Mouse (Mus musculus): ENCODE results near the gene Sox3. TPM values are rescaled to one million over a fixed set of nuclear protein-coding genes. Genes with fewer than 3 reads are reported as not detected.

Gene Sox3
- not detected for polyA plus RNA-seq (2017; shearing (Covaris generic))

DNA sequence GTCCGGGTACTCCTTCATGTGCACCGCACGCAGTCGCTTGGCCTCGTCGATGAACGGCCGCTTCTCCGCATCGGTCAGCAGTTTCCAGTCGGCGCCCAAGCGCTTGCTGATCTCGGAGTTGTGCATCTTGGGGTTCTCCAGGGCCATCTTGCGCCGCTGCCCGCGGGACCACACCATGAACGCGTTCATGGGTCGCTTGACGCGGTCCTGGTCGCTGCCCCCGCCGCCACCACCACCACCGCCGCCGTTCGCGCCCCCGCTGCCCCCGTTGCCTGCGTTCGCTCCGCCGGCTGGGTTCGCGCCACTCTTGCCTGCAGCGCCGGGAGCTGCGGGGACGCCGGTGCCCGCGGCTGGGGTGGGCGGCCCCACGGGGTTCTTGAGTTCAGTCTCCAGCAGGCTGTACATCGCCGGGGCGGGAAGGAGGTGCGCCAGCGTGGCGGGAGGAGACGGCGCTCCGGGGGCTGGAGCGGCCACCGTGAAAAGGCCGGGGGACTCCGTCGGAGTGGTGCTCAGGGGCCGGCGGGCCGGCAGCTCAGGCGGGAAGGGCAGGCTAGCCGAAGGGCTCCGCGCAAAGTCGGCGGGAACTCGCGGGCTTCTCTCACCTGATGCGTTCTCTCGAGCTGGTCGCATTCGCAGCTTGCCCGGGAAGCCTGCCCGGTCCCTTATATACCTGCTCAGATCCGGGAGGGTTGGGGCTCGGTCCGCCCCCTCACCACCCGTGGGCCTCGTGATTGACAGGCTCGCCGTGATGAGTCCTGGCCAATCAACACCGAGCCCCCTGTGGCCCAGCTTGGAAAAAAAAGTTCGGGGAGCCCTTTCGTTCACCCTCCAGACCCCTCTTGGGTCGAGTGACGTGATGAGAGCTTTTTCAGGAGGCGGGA lies at the start of gene Sox3:
Gene Sox3, minus strand, starts transcription at position 630 of the 881 bp plus-strand sequence.
- no peak for ATAC-seq

DNA sequence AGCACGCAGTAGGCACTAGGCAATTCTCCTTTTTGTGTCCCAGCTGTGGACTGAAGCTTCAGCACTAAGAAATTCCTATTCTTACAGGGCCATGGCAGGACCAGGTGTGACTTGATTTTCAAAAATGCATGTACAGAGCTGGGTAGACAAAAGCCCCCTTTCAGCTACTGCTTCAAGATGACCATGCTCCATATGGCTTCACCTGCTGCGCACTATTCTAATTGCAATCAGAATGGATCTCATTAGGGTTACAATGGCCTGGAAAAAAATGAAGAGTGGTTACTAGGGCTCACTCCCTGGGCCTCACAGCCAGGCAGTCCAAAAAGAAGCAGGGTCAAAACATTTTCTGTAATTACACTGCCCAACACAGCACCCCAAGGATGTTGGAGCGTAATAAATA lies 47.0 kb upstream of the Sox3 start:
- ATAC-seq, result no peak

DNA sequence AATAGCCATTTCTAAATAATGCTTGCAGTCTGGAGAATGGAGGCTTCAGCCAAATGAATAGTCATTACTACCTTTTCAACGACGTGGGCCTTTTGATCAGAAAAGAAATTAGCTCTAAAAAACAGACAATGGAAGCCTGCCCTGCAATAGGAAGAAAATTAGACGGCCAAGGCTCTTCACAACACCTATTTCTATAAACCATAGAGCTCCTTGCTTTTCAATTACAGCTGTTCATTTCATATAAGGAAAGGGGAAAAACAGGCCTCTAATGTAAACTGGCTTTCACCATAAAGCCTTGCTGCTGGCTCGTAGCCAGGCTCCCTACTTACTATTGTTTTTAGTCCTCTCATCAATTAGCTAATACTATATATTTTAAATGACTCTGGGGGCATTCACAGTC lies 6.3 kb upstream of the Sox3 start:
- no peak for ATAC-seq

DNA sequence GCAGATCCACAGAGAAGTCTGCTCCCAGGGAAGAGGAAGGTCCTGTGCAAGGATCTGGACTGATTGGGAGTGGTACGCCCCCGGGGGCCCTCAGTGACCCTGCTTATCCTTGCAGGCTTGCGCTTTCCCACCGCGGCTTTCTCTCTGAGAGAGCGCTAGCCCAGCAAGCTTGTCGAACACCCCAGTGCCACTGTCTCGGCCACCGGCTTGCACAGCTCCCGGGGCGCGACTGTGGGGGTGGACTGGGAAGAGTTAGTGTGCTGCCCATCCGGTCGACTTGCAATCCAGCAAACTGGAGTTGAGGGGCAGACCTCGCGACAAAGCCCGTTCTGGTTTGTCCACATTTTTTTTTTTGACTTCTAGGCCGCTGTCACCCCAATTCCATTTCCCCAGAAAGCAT lies 5.4 kb upstream of the Sox3 start:
- no peak for ATAC-seq

GRCm38 (mm10) chrX:60896296-60896695 lies 3.1 kb upstream of the Sox3 start:
- ATAC-seq, result no peak

DNA sequence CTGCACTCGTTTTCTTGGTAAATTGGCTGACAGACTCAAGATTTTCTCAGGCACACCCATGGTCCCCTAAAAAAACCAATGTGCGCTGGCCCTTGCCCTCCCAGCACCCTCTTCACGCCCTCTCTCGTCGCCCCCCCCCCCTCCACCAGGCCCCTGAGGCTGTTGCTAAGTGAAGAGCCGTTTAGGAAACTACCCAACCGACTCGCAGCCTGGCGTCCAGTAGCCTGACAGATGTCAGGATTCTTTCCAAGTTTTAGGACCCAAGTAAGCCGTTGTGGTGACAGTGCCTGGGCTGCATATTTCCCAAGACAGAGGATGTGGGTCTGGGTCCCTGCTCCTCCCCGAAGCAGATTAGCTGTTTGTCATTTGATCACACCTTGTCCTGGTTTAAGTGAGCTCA lies 2.2 kb upstream of the Sox3 start:
- no peak for ATAC-seq

GRCm38 (mm10) chrX:60893720-60894543 lies 702 bp upstream of the Sox3 start:
- ATAC-seq, result no peak

- no peak for ATAC-seq
Observed at GRCm38 (mm10) chrX:60892098-60892800, 981 bp downstream of the Sox3 start.

DNA sequence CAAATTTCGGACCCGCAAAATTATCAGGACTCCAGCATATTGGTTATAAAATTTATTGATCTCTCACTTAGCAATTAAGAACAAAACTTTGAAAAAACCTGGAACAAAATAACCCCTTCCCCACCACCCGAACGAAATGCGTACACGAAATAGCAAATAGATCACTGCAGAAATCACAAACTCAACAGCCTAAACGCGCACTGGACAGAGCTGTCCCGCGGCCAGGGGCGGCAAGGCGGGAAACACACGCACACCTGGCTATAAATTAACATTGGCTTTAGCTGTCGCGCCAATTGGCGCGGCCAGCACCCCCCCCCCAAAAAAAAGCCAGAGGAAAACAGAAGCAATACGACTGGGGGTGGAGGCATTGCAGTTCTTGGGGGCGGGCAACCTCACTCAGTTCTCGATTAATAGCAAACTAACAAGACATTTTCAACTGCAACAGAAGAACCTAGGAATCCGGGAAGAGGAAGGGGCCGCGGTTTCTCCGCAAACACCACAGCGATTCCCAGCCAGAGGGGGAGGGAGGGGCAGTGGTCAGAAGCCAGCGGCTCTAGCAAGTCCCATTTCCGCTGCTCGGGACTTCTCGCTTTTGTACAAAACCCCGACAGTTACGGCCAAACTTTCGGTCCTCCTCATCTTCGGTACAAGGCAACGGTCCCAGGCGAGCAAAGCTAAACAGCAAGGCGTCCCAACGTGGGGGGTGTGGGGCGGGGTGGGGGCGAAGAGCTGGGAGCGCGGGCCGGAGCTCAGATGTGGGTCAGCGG lies 1.7 kb downstream of the Sox3 start:
- no peak for ATAC-seq

GRCm38 (mm10) chrX:60890651-60891050 lies 2.6 kb downstream of the Sox3 start:
- no peak for ATAC-seq

DNA sequence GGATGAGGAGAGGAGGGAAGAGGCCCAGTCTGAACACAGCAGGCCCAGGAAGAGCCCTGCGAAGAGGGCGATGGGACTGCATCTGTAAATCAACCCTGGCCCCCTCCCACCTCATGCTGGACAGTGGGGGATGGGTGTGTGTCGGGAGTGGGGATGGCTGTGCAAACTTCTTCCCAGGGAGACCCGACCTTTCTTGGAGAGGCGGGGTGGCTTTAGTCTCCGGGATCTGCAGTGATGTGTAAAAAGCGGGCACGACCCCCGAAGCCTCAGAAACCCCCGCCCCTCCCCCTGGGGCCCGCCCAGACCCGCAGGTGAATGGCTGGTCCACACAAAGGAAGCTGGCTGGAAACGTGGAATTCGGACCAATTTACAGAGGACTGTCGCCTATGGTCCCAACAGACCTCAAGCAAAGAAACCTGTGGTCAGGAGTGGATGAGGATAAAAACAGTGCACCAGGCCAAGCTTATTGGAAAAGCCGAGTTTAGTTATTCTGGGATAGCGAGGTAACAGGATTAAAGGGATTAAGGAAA lies 3.2 kb downstream of the Sox3 start:
- no peak for ATAC-seq

Measured in inflammation-experienced regulatory T-cells, adult 6 months (primary cell).